Mouse (Mus musculus): ENCODE measurements around the gene Gm49486. TPM values are rescaled to one million over a fixed set of nuclear protein-coding genes. Genes with fewer than 3 reads are reported as not detected.

Gene Gm49486
- polyA plus RNA-seq, 1 experiment: 0.11 TPM

- H3K36me3 ChIP-seq (ENCODE audit: control insufficient read depth, insufficient read depth, low read length): no peaks in the 10 kb centered on the region
- no peaks in the 10 kb centered on the region for H3K27me3 ChIP-seq (replicated peaks; ENCODE audit: control insufficient read depth, insufficient read depth, low read length)
- no peak for DNase-seq
- TF ChIP-seq POLR2A (IDR thresholded peaks at IDR 0.05; ENCODE audit: low read depth, low read length) (no peak), CTCF (conservative IDR thresholded peaks at IDR 0.05; ENCODE audit: insufficient read depth, insufficient read length, low read depth, low read length) (no peak)
- H3K4me3 ChIP-seq (ENCODE audit: insufficient read depth, low read depth, low read length): no peak overlapping the region
- no peaks in the 10 kb centered on the region for H3K4me1 ChIP-seq (ENCODE audit: control insufficient read depth, insufficient read depth, low read length)
- no peak overlapping the region for H3K27ac ChIP-seq (ENCODE audit: insufficient read depth, low read depth, low read length)
- 76% methylated on average over 9 of the region's 9 CpGs for WGBS
Measured at GRCm38 (mm10) chr15:79194048-79194447, 35.1 kb upstream of the Gm49486 start.

GRCm38 (mm10) chr15:79194946-79195345 lies 34.2 kb upstream of the Gm49486 start:
- no peak overlapping the region for H3K27ac ChIP-seq (ENCODE audit: insufficient read depth, low read depth, low read length)

GRCm38 (mm10) chr15:79195492-79195891 lies 33.7 kb upstream of the Gm49486 start:
- DNase-seq: no peak
- Histone ChIP-seq H3K4me3 (ENCODE audit: insufficient read depth, low read depth, low read length) (no peak overlapping the region), H3K27me3 (replicated peaks; ENCODE audit: control insufficient read depth, insufficient read depth, low read length) (no peaks in the 10 kb centered on the region), H3K36me3 (ENCODE audit: control insufficient read depth, insufficient read depth, low read length) (no peaks in the 10 kb centered on the region), H3K27ac (ENCODE audit: insufficient read depth, low read depth, low read length) (no peak overlapping the region), H3K4me1 (ENCODE audit: control insufficient read depth, insufficient read depth, low read length) (no peaks in the 10 kb centered on the region)
- TF ChIP-seq POLR2A (IDR thresholded peaks at IDR 0.05; ENCODE audit: low read depth, low read length): no peak
- no peak for TF ChIP-seq CTCF (conservative IDR thresholded peaks at IDR 0.05; ENCODE audit: insufficient read depth, insufficient read length, low read depth, low read length)
- 75% methylated on average over 8 of the region's 8 CpGs for WGBS

More at GRCm38 (mm10) chr15:79194946-79195345, 34.2 kb upstream of the Gm49486 start:
- no peak for DNase-seq
- H3K36me3 ChIP-seq (ENCODE audit: control insufficient read depth, insufficient read depth, low read length): no peaks in the 10 kb centered on the region
- TF ChIP-seq CTCF (conservative IDR thresholded peaks at IDR 0.05; ENCODE audit: insufficient read depth, insufficient read length, low read depth, low read length) (no peak), POLR2A (IDR thresholded peaks at IDR 0.05; ENCODE audit: low read depth, low read length) (no peak)
- H3K4me1 ChIP-seq (ENCODE audit: control insufficient read depth, insufficient read depth, low read length): no peaks in the 10 kb centered on the region
- no peaks in the 10 kb centered on the region for H3K27me3 ChIP-seq (replicated peaks; ENCODE audit: control insufficient read depth, insufficient read depth, low read length)
- WGBS: 90% methylated on average over 2 of the region's 2 CpGs
- H3K4me3 ChIP-seq (ENCODE audit: insufficient read depth, low read depth, low read length): no peak overlapping the region

GRCm38 (mm10) chr15:79199390-79199976 lies 29.7 kb upstream of the Gm49486 start:
- Histone ChIP-seq H3K27ac (ENCODE audit: insufficient read depth, low read depth, low read length) (no peak overlapping the region), H3K4me1 (ENCODE audit: control insufficient read depth, insufficient read depth, low read length) (no peaks in the 10 kb centered on the region), H3K36me3 (ENCODE audit: control insufficient read depth, insufficient read depth, low read length) (no peaks in the 10 kb centered on the region), H3K4me3 (ENCODE audit: insufficient read depth, low read depth, low read length) (no peak overlapping the region), H3K27me3 (replicated peaks; ENCODE audit: control insufficient read depth, insufficient read depth, low read length) (no peaks in the 10 kb centered on the region)
- 93% methylated on average over 12 of the region's 12 CpGs for WGBS
- no peak for DNase-seq
- no peak for TF ChIP-seq POLR2A (IDR thresholded peaks at IDR 0.05; ENCODE audit: low read depth, low read length)
- no peak for TF ChIP-seq CTCF (conservative IDR thresholded peaks at IDR 0.05; ENCODE audit: insufficient read depth, insufficient read length, low read depth, low read length)

GRCm38 (mm10) chr15:79201491-79202150 lies 27.6 kb upstream of the Gm49486 start:
- Histone ChIP-seq H3K4me3 (ENCODE audit: insufficient read depth, low read depth, low read length) (no peak overlapping the region), H3K27me3 (replicated peaks; ENCODE audit: control insufficient read depth, insufficient read depth, low read length) (no peaks in the 10 kb centered on the region), H3K27ac (ENCODE audit: insufficient read depth, low read depth, low read length) (no peak overlapping the region), H3K4me1 (ENCODE audit: control insufficient read depth, insufficient read depth, low read length) (no peaks in the 10 kb centered on the region), H3K36me3 (ENCODE audit: control insufficient read depth, insufficient read depth, low read length) (no peaks in the 10 kb centered on the region)
- DNase-seq: no peak
- WGBS: 37% methylated on average over 12 of the region's 13 CpGs
- TF ChIP-seq CTCF (conservative IDR thresholded peaks at IDR 0.05; ENCODE audit: insufficient read depth, insufficient read length, low read depth, low read length) (no peak), POLR2A (IDR thresholded peaks at IDR 0.05; ENCODE audit: low read depth, low read length) (no peak)

- WGBS: 66% methylated on average over 10 of the region's 10 CpGs
- Histone ChIP-seq H3K4me1 (ENCODE audit: control insufficient read depth, insufficient read depth, low read length) (no peaks in the 10 kb centered on the region), H3K27me3 (replicated peaks; ENCODE audit: control insufficient read depth, insufficient read depth, low read length) (no peaks in the 10 kb centered on the region), H3K4me3 (ENCODE audit: insufficient read depth, low read depth, low read length) (no peak overlapping the region), H3K36me3 (ENCODE audit: control insufficient read depth, insufficient read depth, low read length) (no peaks in the 10 kb centered on the region), H3K27ac (ENCODE audit: insufficient read depth, low read depth, low read length) (no peak overlapping the region)
- no peak for DNase-seq
- TF ChIP-seq CTCF (conservative IDR thresholded peaks at IDR 0.05; ENCODE audit: insufficient read depth, insufficient read length, low read depth, low read length) (no peak), POLR2A (IDR thresholded peaks at IDR 0.05; ENCODE audit: low read depth, low read length) (no peak)
Measured at GRCm38 (mm10) chr15:79202575-79202974, 26.6 kb upstream of the Gm49486 start.

- Histone ChIP-seq H3K36me3 (ENCODE audit: control insufficient read depth, insufficient read depth, low read length) (no peaks in the 10 kb centered on the region), H3K27ac (ENCODE audit: insufficient read depth, low read depth, low read length) (no peak overlapping the region), H3K4me1 (ENCODE audit: control insufficient read depth, insufficient read depth, low read length) (no peaks in the 10 kb centered on the region), H3K27me3 (replicated peaks; ENCODE audit: control insufficient read depth, insufficient read depth, low read length) (no peaks in the 10 kb centered on the region), H3K4me3 (ENCODE audit: insufficient read depth, low read depth, low read length) (no peak overlapping the region)
- WGBS: 69% methylated on average over 6 of the region's 6 CpGs
- no peak for DNase-seq
- TF ChIP-seq POLR2A (IDR thresholded peaks at IDR 0.05; ENCODE audit: low read depth, low read length) (no peak), CTCF (conservative IDR thresholded peaks at IDR 0.05; ENCODE audit: insufficient read depth, insufficient read length, low read depth, low read length) (no peak)
Measured at GRCm38 (mm10) chr15:79208211-79208610, 21.0 kb upstream of the Gm49486 start.

Data from kidney, adult 2 months (tissue).